9 mouse cellular contexts compared by ENCODE assay signal in genomic region chr12:69539353-69539752, GRCm38 (mm10). TPM values are rescaled to one million over a fixed set of nuclear protein-coding genes. Genes with fewer than 3 reads are reported as not detected.
A peak's percentile ranks its signal among the peaks of the same experiment; 100 is the strongest.
DNase-seq lines count a peak whose midpoint lies in the region; ATAC-seq lines count a peak whose summit lies in the region.
"Had no signal": no experiment of that assay in that cellular context is flagged by ENCODE, and none has a peak within 500 bp of the region (broad histone marks: within the 10 kb centered on the region; RNA-seq: fewer than 3 reads in every experiment).

No protein-coding gene starts in this region.

- 69% methylated on average over 7 of the region's 7 CpGs for WGBS in embryonic facial prominence, embryonic 13.5 days
- WGBS in embryonic facial prominence, embryonic 10.5 days: 82% methylated on average over 7 of the region's 7 CpGs
- WGBS in lung, embryonic 15.5 days: 51% methylated on average over 7 of the region's 7 CpGs
- WGBS in heart, embryonic 14.5 days: 62% methylated on average over 7 of the region's 7 CpGs
- WGBS in midbrain, embryonic 11.5 days: 72% methylated on average over 7 of the region's 7 CpGs

- H3K4me1 ChIP-seq in embryonic facial prominence, embryonic 13.5 days: peaks cover 30% of the 10 kb centered on the region
- H3K4me1 ChIP-seq in embryonic facial prominence, embryonic 10.5 days: peaks cover 27% of the 10 kb centered on the region
- peaks cover 32% of the 10 kb centered on the region for H3K4me1 ChIP-seq in lung, embryonic 15.5 days
- H3K4me1 ChIP-seq in heart, embryonic 14.5 days (ENCODE audit: control insufficient read depth in 2 of 2, insufficient read depth in 2 of 2, low read length in 2 of 2): peaks cover 23 to 24% of the 10 kb centered on the region in 2 experiments
- H3K4me1 ChIP-seq in midbrain, embryonic 11.5 days (ENCODE audit: control insufficient read depth, insufficient read depth, low read length): peaks cover 6% of the 10 kb centered on the region; the same call in 1 of the 2 replicates

- H3K4me3 ChIP-seq in embryonic facial prominence, embryonic 13.5 days: no peak overlapping the region
- no peak overlapping the region for H3K4me3 ChIP-seq in embryonic facial prominence, embryonic 10.5 days
- no peak overlapping the region for H3K4me3 ChIP-seq in lung, embryonic 15.5 days
- H3K4me3 ChIP-seq in heart, embryonic 14.5 days (ENCODE audit: control insufficient read depth in 1 of 2, insufficient read depth in 1 of 2, low read depth in 1 of 2, low read length in 2 of 2): no peak overlapping the region
- no peak overlapping the region for H3K4me3 ChIP-seq in midbrain, embryonic 11.5 days (ENCODE audit: low read depth, low read length)

- H3K36me3 ChIP-seq in embryonic facial prominence, embryonic 13.5 days: no peaks in the 10 kb centered on the region
- H3K36me3 ChIP-seq in embryonic facial prominence, embryonic 10.5 days (replicated peaks): no peaks in the 10 kb centered on the region
- no peaks in the 10 kb centered on the region for H3K36me3 ChIP-seq in lung, embryonic 15.5 days
- no peaks in the 10 kb centered on the region for H3K36me3 ChIP-seq in heart, embryonic 14.5 days (ENCODE audit: control insufficient read depth, insufficient read depth, low read length)
- no peaks in the 10 kb centered on the region for H3K36me3 ChIP-seq in splenic B cell, adult 2 months (ENCODE audit: control insufficient read depth, insufficient read depth, low read length, poor library complexity, severe bottlenecking)
- H3K36me3 ChIP-seq in midbrain, embryonic 11.5 days (ENCODE audit: control insufficient read depth, insufficient read depth, low read length): no peaks in the 10 kb centered on the region

- peak overlapping the region; percentile 88; the same call in 1 of the 2 replicates for H3K27ac ChIP-seq in embryonic facial prominence, embryonic 13.5 days
- H3K27ac ChIP-seq in embryonic facial prominence, embryonic 10.5 days (replicated peaks): no peak overlapping the region
- H3K27ac ChIP-seq in lung, embryonic 15.5 days: peak overlapping the region; percentile 92; the same call in 1 of the 2 replicates
- H3K27ac ChIP-seq in heart, embryonic 14.5 days (replicated peaks in 1 of 2; ENCODE audit: control insufficient read depth in 1 of 2, insufficient read depth in 1 of 2, low read depth in 2 of 2, low read length in 2 of 2): peak overlapping the region; percentile 90 to 94
- no peak overlapping the region for H3K27ac ChIP-seq in midbrain, embryonic 11.5 days (ENCODE audit: low read depth, low read length)

- no peak for DNase-seq in embryonic facial prominence, embryonic 10.5 days (ENCODE audit: low spot score)
- DNase-seq in lung, postnatal 36 days: no peak
- peak; percentile 40 for DNase-seq in splenic B cell, adult 2 months (ENCODE audit: low read depth, low spot score)
- no peak for DNase-seq in adrenal gland, postnatal 4 days (ENCODE audit: low spot score in 2 of 2)
- DNase-seq in midbrain, embryonic 11.5 days (ENCODE audit: low spot score, missing footprints): no peak
- DNase-seq: cerebellum, postnatal 36 days had no signal

- H3K27me3 ChIP-seq in embryonic facial prominence, embryonic 13.5 days: no peaks in the 10 kb centered on the region
- no peaks in the 10 kb centered on the region for H3K27me3 ChIP-seq in embryonic facial prominence, embryonic 10.5 days (replicated peaks; ENCODE audit: low read depth, poor library complexity, severe bottlenecking)
- no peaks in the 10 kb centered on the region for H3K27me3 ChIP-seq in lung, embryonic 15.5 days
- no peaks in the 10 kb centered on the region for H3K27me3 ChIP-seq in heart, embryonic 14.5 days (ENCODE audit: control insufficient read depth, insufficient read depth, low read length)
- no peaks in the 10 kb centered on the region for H3K27me3 ChIP-seq in splenic B cell, adult 2 months (ENCODE audit: control insufficient read depth, insufficient read depth, low read length, poor library complexity, severe bottlenecking)
- no peaks in the 10 kb centered on the region for H3K27me3 ChIP-seq in midbrain, embryonic 11.5 days (ENCODE audit: control insufficient read depth, insufficient read depth, low read length)

- no peak overlapping the region for H3K9ac ChIP-seq in embryonic facial prominence, embryonic 13.5 days
- H3K9ac ChIP-seq in lung, embryonic 15.5 days: no peak overlapping the region
- H3K9ac ChIP-seq in heart, embryonic 14.5 days (ENCODE audit: low read length): no peak overlapping the region
- H3K9ac ChIP-seq in midbrain, embryonic 11.5 days (ENCODE audit: low read length): no peak overlapping the region

- no peak overlapping the region for H3K4me2 ChIP-seq in embryonic facial prominence, embryonic 13.5 days
- H3K4me2 ChIP-seq in lung, embryonic 15.5 days: no peak overlapping the region
- no peak overlapping the region for H3K4me2 ChIP-seq in heart, embryonic 14.5 days (ENCODE audit: low read length)
- H3K4me2 ChIP-seq in midbrain, embryonic 11.5 days: no peak overlapping the region

- H3K9me3 ChIP-seq in embryonic facial prominence, embryonic 13.5 days: no peaks in the 10 kb centered on the region
- H3K9me3 ChIP-seq in embryonic facial prominence, embryonic 10.5 days: no peaks in the 10 kb centered on the region
- H3K9me3 ChIP-seq in lung, embryonic 15.5 days: no peaks in the 10 kb centered on the region
- no peaks in the 10 kb centered on the region for H3K9me3 ChIP-seq in heart, embryonic 14.5 days (ENCODE audit: control insufficient read depth, low read length)
- H3K9me3 ChIP-seq in midbrain, embryonic 11.5 days (ENCODE audit: control insufficient read depth, low read length): no peaks in the 10 kb centered on the region

- ATAC-seq in embryonic facial prominence, embryonic 13.5 days (ENCODE audit: insufficient number of reproducible peaks, insufficient read depth, low FRiP score, low TSS enrichment, low read depth): no peak
- ATAC-seq in lung, embryonic 15.5 days (ENCODE audit: borderline replicate concordance, extremely low read depth, low FRiP score, low TSS enrichment): no peak
- ATAC-seq in heart, embryonic 14.5 days (ENCODE audit: insufficient number of reproducible peaks, insufficient read depth, low FRiP score, low read depth): no peak
- no peak for ATAC-seq in midbrain, embryonic 11.5 days (ENCODE audit: low FRiP score)

RNA-seq across cellular contexts. Expression of gene Vcpkmt, which starts 43.5 kb away (rescaled TPM):
- 30.8 and 36.9 TPM in 2 replicates for polyA plus RNA-seq in embryonic facial prominence, embryonic 13.5 days (2015; fragmentation: Nextera tagmentation; extraction: Ambion mirVana)
- polyA plus RNA-seq in embryonic facial prominence, embryonic 10.5 days (2016; fragmentation: Nextera tagmentation; extraction: Ambion mirVana): 36.6 and 37.5 TPM in 2 replicates
- polyA plus RNA-seq in lung, embryonic 15.5 days (2015; fragmentation: Nextera tagmentation; extraction: Ambion mirVana): 23.4 and 24.3 TPM in 2 replicates
- polyA plus RNA-seq in heart, embryonic 14.5 days (2014; fragmentation: Nextera tagmentation; extraction: Ambion mirVana): 14.2 and 15.4 TPM in 2 replicates
- total RNA-seq in adrenal gland, postnatal 4 days (2021): 10 to 100 TPM; 12.4 to 14.2 TPM
- 16.4 and 17.8 TPM in 2 replicates for polyA plus RNA-seq in midbrain, embryonic 11.5 days (2014; fragmentation: Nextera tagmentation; extraction: Ambion mirVana)

Comparison
In these comparisons a context has a peak if more than half of its experiments do, and no peak if none do; other contexts are left out.
1. H3K27ac ChIP-seq: peak in embryonic facial prominence, embryonic 13.5 days (single experiment), lung, embryonic 15.5 days (single experiment) and heart, embryonic 14.5 days (2 of 2); none in embryonic facial prominence, embryonic 10.5 days (single experiment) and midbrain, embryonic 11.5 days (single experiment).